Mouse (Mus musculus) T-helper 2 cell (primary cell): Measurements from ENCODE around the gene Thoc3.
"Not testable (repeated sequence)": the region's sequence is repeated elsewhere in the genome, so short reads cannot be mapped to it uniquely, and the experiment has no call there.

Source experiments
- in situ Hi-C: fragments of 300-600 bp; cut with MboI, MseI; formaldehyde crosslinking; loops from one replicate; pipeline ENCODE4 v1.15.1; 2025; ENCODE audit warnings: high pct_unique_total_duplicates

Gene Thoc3

GRCm38 (mm10) chr13:54468098-54469011 lies at the start of gene Thoc3:
Gene Thoc3, minus strand, starts transcription at chr13:54468849.
- in situ Hi-C loops: no loop called here

DNA sequence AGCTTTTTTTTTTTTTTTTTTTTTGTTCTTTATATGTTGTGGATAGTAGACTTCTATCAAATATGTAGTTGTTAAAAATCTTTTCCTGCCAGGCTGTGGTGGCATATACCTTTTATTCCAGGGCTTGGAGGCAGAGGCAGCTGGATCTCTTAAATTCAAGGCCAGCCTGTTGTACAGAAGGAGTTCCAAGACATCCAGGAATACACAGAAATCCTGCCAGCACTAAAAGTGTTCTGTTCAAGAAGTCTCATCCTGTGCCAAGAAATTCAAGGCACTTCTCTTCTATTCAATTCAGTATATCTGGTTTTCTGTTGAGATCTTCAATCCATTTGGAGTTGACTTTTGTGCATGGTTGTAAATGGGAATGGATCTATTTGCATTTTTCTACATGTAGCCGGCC lies 37.3 kb upstream of the Thoc3 start:
- in situ Hi-C loops: no loop called here

DNA sequence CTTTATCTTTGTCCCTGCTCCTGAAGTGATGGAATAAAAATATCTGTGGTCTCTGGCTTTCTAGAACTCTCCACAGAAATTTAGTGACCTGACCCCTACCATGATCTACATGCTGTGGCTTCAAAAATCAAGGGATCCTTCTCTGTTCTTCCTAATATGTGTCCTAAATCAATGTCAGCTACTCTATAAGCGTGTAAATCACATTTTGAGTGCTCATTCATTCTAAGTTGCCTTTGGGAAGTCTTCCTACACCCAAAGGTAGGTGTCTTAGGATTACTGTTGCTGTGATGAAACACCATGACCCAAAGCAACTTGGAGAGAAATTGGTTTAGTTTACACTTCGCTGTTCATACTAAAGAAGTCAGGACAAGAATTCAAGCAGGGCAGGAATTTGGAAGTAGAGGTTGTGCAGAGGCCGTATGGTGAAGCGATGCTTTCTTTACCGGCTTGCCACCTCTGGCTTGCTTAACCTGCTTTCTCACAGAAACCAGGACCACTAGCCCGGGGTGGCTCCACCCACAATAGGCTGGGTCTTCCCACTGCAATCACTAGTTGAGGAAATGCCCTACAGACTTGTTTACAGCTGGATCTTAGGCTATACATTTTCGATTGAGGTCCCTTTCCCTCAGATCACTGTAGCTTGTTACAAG lies 36.1 kb upstream of the Thoc3 start:
- in situ Hi-C loops: no loop called here

GRCm38 (mm10) chr13:54503604-54504521 lies 35.2 kb upstream of the Thoc3 start, which contains the start of gene Simc1:
Gene Simc1, plus strand, starts transcription at chr13:54503779.
- in situ Hi-C loops: no loop called here

DNA sequence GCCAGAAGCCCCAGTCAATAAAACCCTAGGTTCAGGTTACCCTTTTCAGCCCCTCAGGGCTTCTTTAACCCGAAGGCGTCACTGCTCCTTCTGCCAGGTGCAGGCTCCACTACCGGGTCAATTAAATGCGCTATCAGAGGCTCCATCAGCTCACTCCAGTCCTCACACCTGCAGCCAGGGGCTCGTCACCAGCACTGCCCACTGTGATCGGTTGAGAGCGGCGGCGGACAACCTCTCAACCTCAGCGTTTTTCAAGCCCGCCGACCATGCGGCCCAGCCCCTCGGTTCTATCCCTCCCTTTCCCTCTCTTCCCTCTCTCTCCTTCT lies 34.6 kb upstream of the Thoc3 start:
- in situ Hi-C loops: no loop called here

DNA sequence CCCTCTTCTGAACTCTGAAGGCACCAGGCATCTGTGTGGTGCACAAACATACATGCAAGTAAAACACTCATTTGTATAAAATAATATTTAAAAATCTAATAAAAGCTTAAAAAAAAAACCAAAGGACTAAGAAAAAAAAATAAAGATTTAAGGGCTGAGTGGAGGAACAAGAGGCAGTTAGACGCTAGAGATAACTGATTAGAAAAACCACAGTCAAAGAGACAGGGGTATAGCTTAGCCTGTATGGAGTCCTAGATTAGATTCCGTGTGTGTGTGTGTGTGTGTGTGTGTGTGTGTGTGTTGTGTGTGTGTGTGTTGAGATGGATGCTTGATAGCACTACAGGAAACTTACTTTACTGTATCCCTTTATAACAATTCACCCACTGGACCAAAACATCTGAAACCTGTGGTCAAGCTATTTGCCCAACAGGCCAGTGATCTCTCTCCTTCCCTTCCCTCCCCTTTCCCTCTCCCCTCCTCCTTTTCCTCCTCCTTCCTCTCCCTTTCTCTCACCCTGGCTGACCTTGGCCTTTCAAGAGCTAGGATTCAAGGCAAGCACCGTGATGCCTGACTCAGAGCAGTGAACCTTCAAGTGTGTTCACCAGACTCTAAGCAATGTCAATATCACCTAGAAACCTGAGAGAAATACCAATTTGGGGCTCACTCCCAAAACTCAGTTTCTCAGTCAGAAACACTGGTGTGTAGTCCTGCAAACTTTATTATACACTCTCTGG lies 33.5 kb upstream of the Thoc3 start:
- in situ Hi-C loops: no loop called here

GRCm38 (mm10) chr13:54501352-54501751 lies 32.7 kb upstream of the Thoc3 start:
- in situ Hi-C loops: no loop called here

DNA sequence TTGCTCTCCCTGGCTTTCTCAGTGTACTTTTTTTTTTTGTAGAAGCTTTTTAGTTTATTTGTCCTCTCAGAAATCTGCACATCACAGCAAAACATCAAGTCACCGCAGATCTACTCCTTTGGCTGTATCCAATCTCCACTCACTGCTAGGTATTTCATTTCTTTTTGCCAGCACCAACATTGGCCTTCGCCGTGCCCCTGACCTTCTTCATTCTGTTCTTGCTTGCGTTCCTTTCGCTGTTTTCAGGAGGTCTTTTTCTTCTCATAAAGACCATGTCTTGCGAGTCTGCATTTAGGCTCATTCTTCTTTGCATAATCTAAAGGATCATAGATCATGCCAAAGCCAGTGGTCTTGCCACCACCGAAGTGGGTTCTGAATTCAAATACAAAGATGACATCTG lies 30.9 kb upstream of the Thoc3 start:
- in situ Hi-C loops: not testable (repeated sequence)

DNA sequence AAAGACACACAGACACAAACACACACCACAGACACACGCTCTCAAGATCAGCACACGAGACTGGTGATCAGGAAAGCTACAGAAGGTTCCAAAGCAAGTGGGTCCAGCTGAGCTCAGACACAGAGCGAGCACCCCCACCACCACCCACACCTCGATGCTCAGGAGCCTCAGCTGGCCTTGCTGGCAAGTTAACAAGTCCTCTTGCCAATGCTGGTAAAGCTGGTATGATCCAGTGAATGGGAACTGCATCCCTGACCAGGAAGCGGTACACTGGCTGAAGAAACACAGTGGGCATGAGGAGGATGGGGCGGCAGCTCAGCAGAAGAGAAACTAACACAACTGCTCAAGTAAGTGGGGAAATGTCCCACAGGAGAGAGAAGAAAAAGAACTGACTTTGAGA lies 22.7 kb upstream of the Thoc3 start:
- in situ Hi-C loops: no loop called here

DNA sequence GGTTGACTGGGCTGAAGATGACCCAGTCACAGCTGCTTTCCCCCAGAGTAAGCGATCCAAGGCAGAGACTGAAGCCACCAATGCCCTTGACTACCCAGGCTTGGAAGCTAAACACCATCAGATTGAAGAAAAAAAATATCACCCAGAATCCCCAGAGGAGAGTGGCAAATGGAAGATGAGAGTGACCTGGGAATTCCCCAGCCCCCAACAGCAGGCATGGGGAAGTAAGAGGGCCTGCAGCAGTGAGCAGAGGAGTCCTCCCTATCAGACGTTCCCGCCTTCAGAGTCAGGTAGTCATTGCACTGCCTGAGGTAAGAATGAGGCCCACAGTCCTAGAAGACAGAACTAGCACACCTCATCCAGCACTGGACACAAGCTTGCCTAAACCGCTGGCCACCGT lies 21.8 kb upstream of the Thoc3 start:
- in situ Hi-C loops: no loop called here

- in situ Hi-C loops: no loop called here
Observed at GRCm38 (mm10) chr13:54481498-54481897, 12.8 kb upstream of the Thoc3 start.

DNA sequence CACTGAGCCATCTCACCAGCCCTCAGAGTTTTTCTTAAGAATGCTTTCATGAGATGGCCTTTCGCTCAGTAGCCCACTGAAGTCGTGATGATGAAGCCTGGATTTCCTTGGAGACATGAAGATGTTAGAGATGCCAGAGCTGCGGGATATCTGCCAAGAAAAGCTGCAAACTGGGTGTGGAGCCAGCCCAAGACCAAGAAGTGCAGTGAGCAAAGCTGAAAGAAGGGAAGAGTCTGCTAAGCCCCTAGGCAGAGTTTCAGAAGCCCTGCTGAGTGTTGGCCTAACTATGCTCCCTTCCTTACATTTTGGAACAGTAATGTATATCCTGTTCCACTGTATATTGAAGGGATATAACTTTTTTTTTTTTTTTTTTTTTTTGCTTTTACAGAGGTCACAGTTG lies 10.6 kb upstream of the Thoc3 start:
- in situ Hi-C loops: no loop called here

GRCm38 (mm10) chr13:54475702-54476101 lies 7.1 kb upstream of the Thoc3 start:
- in situ Hi-C loops: no loop called here

DNA sequence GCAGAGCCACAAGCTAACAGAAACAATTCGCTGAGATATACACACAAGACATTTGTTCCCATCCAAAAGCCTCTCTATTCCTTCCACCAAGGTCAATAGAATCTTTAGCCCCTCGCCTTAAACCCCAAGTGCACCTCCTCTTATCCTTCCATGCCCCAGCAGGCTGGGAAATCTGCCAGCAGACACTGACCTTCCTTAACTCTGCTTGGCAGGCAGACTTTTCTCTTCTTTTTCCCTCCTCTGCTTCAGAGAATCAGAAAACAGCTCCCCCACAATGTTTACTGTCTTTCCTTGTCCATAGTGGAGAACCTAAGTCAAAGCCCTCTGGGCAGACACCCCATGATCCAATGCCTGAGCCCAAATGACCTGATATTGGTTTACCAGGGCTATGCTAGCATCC lies 6.3 kb upstream of the Thoc3 start:
- in situ Hi-C loops: no loop called here

GRCm38 (mm10) chr13:54471967-54472366 lies 3.3 kb upstream of the Thoc3 start:
- in situ Hi-C loops: no loop called here

GRCm38 (mm10) chr13:54469012-54469354 lies 334 bp upstream of the Thoc3 start:
- in situ Hi-C loops: no loop called here

DNA sequence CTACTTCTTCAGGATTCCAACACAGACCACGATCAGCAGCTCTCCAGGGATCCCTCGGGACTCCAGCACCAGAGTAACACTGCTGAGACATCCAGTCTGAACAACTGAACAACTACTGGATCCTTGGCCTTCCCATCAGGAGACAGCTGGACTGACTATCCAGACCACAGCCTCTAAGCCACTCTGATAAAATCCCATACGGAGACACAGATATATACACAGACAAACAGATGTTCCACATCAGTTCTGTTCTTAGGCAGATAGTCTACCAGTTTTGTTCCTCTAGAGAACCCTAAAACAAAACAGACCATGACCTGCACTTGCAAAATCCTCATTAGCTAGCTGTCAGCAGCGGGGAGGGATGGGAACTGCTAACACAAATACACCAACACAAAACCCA lies 9.4 kb downstream of the Thoc3 start:
- in situ Hi-C loops: no loop called here

DNA sequence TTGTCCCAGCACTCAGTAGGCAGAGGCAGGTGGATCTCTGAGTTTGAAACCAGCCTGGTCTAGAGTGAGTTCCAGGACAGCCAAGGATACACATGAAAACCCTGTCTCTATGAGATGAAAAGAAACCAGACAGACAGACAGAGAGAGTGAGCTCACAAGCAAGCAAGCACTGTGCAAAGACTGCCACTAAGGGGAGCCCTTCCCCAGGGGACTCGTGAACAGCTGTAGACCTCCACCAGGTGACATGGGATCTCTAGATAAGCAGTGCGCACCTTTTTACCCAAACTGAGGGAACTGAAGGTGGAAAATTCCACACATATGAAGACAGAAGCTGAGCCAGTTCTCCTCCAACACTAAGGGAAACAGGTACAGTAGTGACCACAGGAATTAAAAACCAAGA lies 11.6 kb downstream of the Thoc3 start:
- in situ Hi-C loops: no loop called here

- in situ Hi-C loops: no loop called here
Observed at GRCm38 (mm10) chr13:54447496-54448224, 21.0 kb downstream of the Thoc3 start.

DNA sequence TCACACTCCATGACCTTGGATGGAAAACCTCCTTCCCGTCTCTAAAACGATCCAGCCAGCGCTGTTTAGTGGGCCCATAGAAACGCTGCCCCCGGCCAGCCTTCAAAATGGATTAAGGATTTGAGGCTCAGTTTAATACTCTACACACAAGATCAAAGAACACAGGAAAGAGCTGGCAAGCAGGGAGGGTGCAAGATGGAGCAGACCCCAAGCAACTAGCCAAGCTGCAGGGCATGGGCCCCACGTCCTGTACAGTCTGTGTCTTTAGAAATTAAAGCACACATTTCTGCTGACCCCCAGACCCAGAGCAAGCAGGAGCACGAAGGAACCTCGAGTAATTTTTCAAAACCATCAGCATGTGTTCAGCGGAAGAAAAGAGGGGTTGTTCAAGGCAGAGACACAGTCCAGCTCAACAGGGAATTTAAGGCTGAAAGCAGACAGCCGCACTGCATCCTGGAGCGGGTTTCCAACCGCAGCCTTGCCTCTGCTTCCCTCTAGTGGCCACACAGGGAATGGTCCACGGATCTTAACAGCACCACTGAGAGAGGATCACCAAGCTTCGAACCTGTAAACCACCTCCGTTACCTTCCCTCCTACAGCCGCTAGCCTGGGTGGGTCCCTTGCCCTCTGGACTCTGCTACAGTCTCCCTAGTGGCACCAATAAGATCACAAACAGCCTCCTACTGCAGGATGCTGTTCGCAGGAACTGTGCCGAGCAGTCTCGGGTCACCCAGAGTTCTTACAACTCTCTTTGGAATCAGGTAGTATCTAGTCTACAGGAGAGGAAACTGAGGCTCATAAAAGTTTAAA lies 21.8 kb downstream of the Thoc3 start:
- in situ Hi-C loops: no loop called here
